Mouse (Mus musculus) liver, adult 2 months (tissue): ENCODE results near the gene Luc7l2. TPM values are rescaled to one million over a fixed set of nuclear protein-coding genes. Genes with fewer than 3 reads are reported as not detected.

Experiments
- DNase-seq: peaks from one replicate; pipeline ENCODE4 v3.0.0-alpha.2; 2011; ENCODE audit warnings: low read depth, low spot score; ENCODE audit errors: extremely low read depth
- H3K27ac ChIP-seq: fragments of 200-500 bp; replicated peaks from 2 replicates; pipeline ENCODE4 v1.5.1; 2012; ENCODE audit warnings: low read depth, mild to moderate bottlenecking, control low read depth, inconsistent platforms, low read length; ENCODE audit not compliant: insufficient read depth
- H3K27me3 ChIP-seq: fragments of 200-500 bp; 2 replicates; pipeline ENCODE4 v1.6.1; 2012; ENCODE audit warnings: mild to moderate bottlenecking, moderate library complexity, low read length, inconsistent platforms; ENCODE audit not compliant: control insufficient read depth, insufficient read depth
- H3K36me3 ChIP-seq: fragments of 200-500 bp; 2 replicates; pipeline ENCODE4 v1.6.1; 2012; ENCODE audit warnings: low read length, inconsistent platforms; ENCODE audit not compliant: control insufficient read depth, insufficient read depth
- H3K4me1 ChIP-seq: fragments of 200-500 bp; 2 replicates; pipeline ENCODE4 v1.6.1; 2011; ENCODE audit warnings: low read length; ENCODE audit not compliant: control insufficient read depth, insufficient read depth
- H3K4me3 ChIP-seq: fragments of 200-500 bp; 2 replicates; pipeline ENCODE4 v1.5.1; 2011; ENCODE audit warnings: low read depth, mild to moderate bottlenecking, control low read depth, low read length, moderate library complexity; ENCODE audit not compliant: insufficient read depth
- H3K79me2 ChIP-seq: fragments of 200-500 bp; 2 replicates; pipeline ENCODE4 v1.6.1; 2012; ENCODE audit warnings: inconsistent platforms, mild to moderate bottlenecking, low read length, moderate library complexity; ENCODE audit not compliant: control insufficient read depth, insufficient read depth
- H3K9ac ChIP-seq: fragments of 200-500 bp; 2 replicates; pipeline ENCODE4 v1.6.1; 2012; ENCODE audit warnings: low read depth, mild to moderate bottlenecking, control low read depth, inconsistent platforms, low read length
- CTCF ChIP-seq: fragments of 200-500 bp; IDR thresholded peaks from 2 replicates; pipeline ENCODE4 v1.5.1; 2011; ENCODE audit warnings: low read depth, low read length, control low read depth
- POLR2A ChIP-seq: fragments of 200-500 bp; IDR thresholded peaks from 2 replicates; pipeline ENCODE4 v1.6.1; 2011; ENCODE audit warnings: low read length, control low read depth; ENCODE audit not compliant: insufficient read depth; ENCODE audit errors: extremely low read depth
- WGBS: fragments of 180-500 bp; shearing (Covaris S2); methylation state at CpG from one replicate; pipeline ENCODE4 v1.1.7; 2018; 5-methylcytosine and 5-hydroxymethylcytosine counted together
- polyA plus RNA-seq: library from polyadenylated mRNA; depleted of rRNA; stranded (reverse); fragments of >200 nt; gene quantifications from 2 replicates; pipeline ENCODE4 v1.2.3, GENCODE M21; 2012; rRNA removed
- total RNA-seq: library from RNA; depleted of rRNA; stranded (reverse); fragments of >200 nt; gene quantifications from 2 replicates; pipeline ENCODE4 v1.2.3, GENCODE M21; 2014; rRNA removed

Luc7l2 gene
- total RNA-seq (96.2 and 128 TPM in 2 replicates), polyA plus RNA-seq (12.8 and 20.0 TPM in 2 replicates)

GRCm38 (mm10) chr6:38551062-38551988, at the start of gene Luc7l2:
Gene Luc7l2 (plus strand): TSS chr6:38551334.
- DNase-seq: peak; percentile 90
- Histone ChIP-seq H3K4me3 (peak within 1 kb of the TSS; percentile 84), H3K27ac (peak within 1 kb of the TSS; percentile 97), H3K36me3 (peaks cover 1% of the 10 kb centered on the region; the same call in 1 of the 2 replicates), H3K79me2 (peaks cover 8% of the 10 kb centered on the region; the same call in 1 of the 2 replicates), H3K4me1 (peaks cover 7% of the 10 kb centered on the region; the same call in 1 of the 2 replicates), H3K27me3 (no peaks in the 10 kb centered on the region), H3K9ac (peak within 1 kb of the TSS; percentile 94)
- TF ChIP-seq CTCF: no peak
- TF ChIP-seq POLR2A: peak; percentile 88
- under 1% methylated on average over 98 of the region's 98 CpGs for WGBS

GRCm38 (mm10) chr6:38512096-38512495, 39.0 kb upstream of the Luc7l2 start:
- no peak for TF ChIP-seq CTCF
- no peak for TF ChIP-seq POLR2A
- 100% methylated on average over 1 of the region's 1 CpGs for WGBS
- Histone ChIP-seq H3K27me3 (no peaks in the 10 kb centered on the region), H3K79me2 (no peaks in the 10 kb centered on the region), H3K4me3 (no peak overlapping the region), H3K27ac (no peak overlapping the region), H3K4me1 (no peaks in the 10 kb centered on the region), H3K36me3 (peaks cover 5% of the 10 kb centered on the region; the same call in 1 of the 2 replicates), H3K9ac (no peak overlapping the region)
- DNase-seq: no peak

GRCm38 (mm10) chr6:38512830-38513229, 38.3 kb upstream of the Luc7l2 start:
- no peak for DNase-seq
- Histone ChIP-seq H3K27me3 (no peaks in the 10 kb centered on the region), H3K4me1 (no peaks in the 10 kb centered on the region), H3K36me3 (peaks cover 5% of the 10 kb centered on the region; the same call in 1 of the 2 replicates), H3K27ac (no peak overlapping the region), H3K9ac (no peak overlapping the region), H3K79me2 (no peaks in the 10 kb centered on the region), H3K4me3 (no peak overlapping the region)
- no peak for TF ChIP-seq CTCF
- no peak for TF ChIP-seq POLR2A

GRCm38 (mm10) chr6:38515201-38515600, 35.9 kb upstream of the Luc7l2 start:
- Histone ChIP-seq H3K9ac (no peak overlapping the region), H3K27me3 (no peaks in the 10 kb centered on the region), H3K27ac (no peak overlapping the region), H3K79me2 (no peaks in the 10 kb centered on the region), H3K36me3 (peaks cover 2% of the 10 kb centered on the region; the same call in 1 of the 2 replicates), H3K4me1 (no peaks in the 10 kb centered on the region), H3K4me3 (no peak overlapping the region)
- no peak for TF ChIP-seq CTCF
- TF ChIP-seq POLR2A: no peak
- DNase-seq: peak; percentile 30
- 84% methylated on average over 4 of the region's 4 CpGs for WGBS

- no peak overlapping the region for H3K9ac ChIP-seq
- H3K27me3 ChIP-seq: no peaks in the 10 kb centered on the region
- H3K36me3 ChIP-seq: no peaks in the 10 kb centered on the region
- H3K27ac ChIP-seq: no peak overlapping the region
- TF ChIP-seq CTCF: no peak
- TF ChIP-seq POLR2A: no peak
- no peaks in the 10 kb centered on the region for H3K79me2 ChIP-seq
- H3K4me3 ChIP-seq: no peak overlapping the region
- 15% methylated on average over 8 of the region's 8 CpGs for WGBS
- H3K4me1 ChIP-seq: peaks cover 2% of the 10 kb centered on the region; the same call in 1 of the 2 replicates
- peak; percentile 47 for DNase-seq
Observed at GRCm38 (mm10) chr6:38523851-38524250, 27.3 kb upstream of the Luc7l2 start.
